Mouse (Mus musculus) liver, adult 2 months (tissue): Measurements from ENCODE around the gene Galnt18.

Experiments used
- CTCF ChIP-seq: fragments of 200-500 bp; IDR thresholded peaks from 2 replicates; pipeline ENCODE4 v1.5.1; 2011; ENCODE audit warnings: low read depth, low read length, control low read depth
- POLR2A ChIP-seq: fragments of 200-500 bp; IDR thresholded peaks from 2 replicates; pipeline ENCODE4 v1.6.1; 2011; ENCODE audit warnings: low read length, control low read depth; ENCODE audit not compliant: insufficient read depth; ENCODE audit errors: extremely low read depth

GRCm38 (mm10) chr7:111455541-111455940 lies 324.2 kb downstream of the Galnt18 start:
- no peak for TF ChIP-seq POLR2A
- no peak for TF ChIP-seq CTCF
